Mouse (Mus musculus): ENCODE measurements around the gene Iqsec1. TPM values are rescaled to one million over a fixed set of nuclear protein-coding genes. Genes with fewer than 3 reads are reported as not detected.

Gene Iqsec1
- polyA plus RNA-seq, 1 experiment from 2014 or later, result 16.3 TPM

GRCm38 (mm10) chr6:91001566-91001965 lies 13.1 kb upstream of the Iqsec1 start:
- Histone ChIP-seq H3K9ac (replicated peaks) (no peak overlapping the region), H3K9me3 (no peaks in the 10 kb centered on the region), H3K27ac (replicated peaks) (peak overlapping the region; percentile 20; the same call in 1 of the 2 replicates), H3K4me1 (peaks cover 12% of the 10 kb centered on the region), H3K36me3 (no peaks in the 10 kb centered on the region), H3K27me3 (no peaks in the 10 kb centered on the region; the same call in 1 of the 2 replicates), H3K4me2 (replicated peaks) (peak overlapping the region; percentile 43; the same call in 1 of the 2 replicates), H3K4me3 (no peak overlapping the region)
- no peak for ATAC-seq (ENCODE audit: low FRiP score, low read depth)
- 39% methylated on average over 7 of the region's 7 CpGs for WGBS

GRCm38 (mm10) chr6:91000819-91001525 lies 12.5 kb upstream of the Iqsec1 start:
- H3K36me3 ChIP-seq, result no peaks in the 10 kb centered on the region
- H3K9ac ChIP-seq (replicated peaks), result peak overlapping the region; percentile 37; the same call in 1 of the 2 replicates
- peak overlapping the region; percentile 2 for H3K4me3 ChIP-seq
- ATAC-seq (ENCODE audit: low FRiP score, low read depth), result peak; percentile 54; the same call in 1 of the 2 replicates
- H3K4me1 ChIP-seq, result peaks cover 12% of the 10 kb centered on the region
- WGBS, result 6% methylated on average over 15 of the region's 15 CpGs
- no peaks in the 10 kb centered on the region; the same call in 1 of the 2 replicates for H3K27me3 ChIP-seq
- H3K27ac ChIP-seq (replicated peaks), result peak overlapping the region; percentile 20; the same call in 1 of the 2 replicates
- H3K9me3 ChIP-seq, result no peaks in the 10 kb centered on the region
- H3K4me2 ChIP-seq (replicated peaks), result peak overlapping the region; percentile 43

GRCm38 (mm10) chr6:90999176-90999575 lies 10.7 kb upstream of the Iqsec1 start:
- H3K4me1 ChIP-seq, result peaks cover 12% of the 10 kb centered on the region
- no peaks in the 10 kb centered on the region for H3K36me3 ChIP-seq
- H3K27ac ChIP-seq (replicated peaks), result no peak overlapping the region
- H3K4me2 ChIP-seq (replicated peaks), result no peak overlapping the region
- no peak overlapping the region for H3K4me3 ChIP-seq
- 95% methylated on average over 4 of the region's 4 CpGs for WGBS
- H3K9me3 ChIP-seq, result no peaks in the 10 kb centered on the region
- H3K9ac ChIP-seq (replicated peaks), result no peak overlapping the region
- no peaks in the 10 kb centered on the region; the same call in 1 of the 2 replicates for H3K27me3 ChIP-seq
- no peak for ATAC-seq (ENCODE audit: low FRiP score, low read depth)

GRCm38 (mm10) chr6:90997025-90997424 lies 8.5 kb upstream of the Iqsec1 start:
- no peak for ATAC-seq (ENCODE audit: low FRiP score, low read depth)
- H3K36me3 ChIP-seq, result no peaks in the 10 kb centered on the region
- no peak overlapping the region for H3K9ac ChIP-seq (replicated peaks)
- no peaks in the 10 kb centered on the region; the same call in 1 of the 2 replicates for H3K27me3 ChIP-seq
- H3K27ac ChIP-seq (replicated peaks), result no peak overlapping the region
- no peak overlapping the region for H3K4me3 ChIP-seq
- no peak overlapping the region for H3K4me2 ChIP-seq (replicated peaks)
- H3K4me1 ChIP-seq, result peaks cover 12% of the 10 kb centered on the region
- peaks cover 5% of the 10 kb centered on the region; the same call in 1 of the 2 replicates for H3K9me3 ChIP-seq
- 90% methylated on average over 3 of the region's 3 CpGs for WGBS

GRCm38 (mm10) chr6:90996181-90996580 lies 7.7 kb upstream of the Iqsec1 start:
- Histone ChIP-seq H3K9me3 (peaks cover 5% of the 10 kb centered on the region; the same call in 1 of the 2 replicates), H3K9ac (replicated peaks) (no peak overlapping the region), H3K27me3 (no peaks in the 10 kb centered on the region; the same call in 1 of the 2 replicates), H3K27ac (replicated peaks) (no peak overlapping the region), H3K4me2 (replicated peaks) (no peak overlapping the region), H3K36me3 (no peaks in the 10 kb centered on the region), H3K4me1 (peaks cover 6% of the 10 kb centered on the region), H3K4me3 (no peak overlapping the region)
- ATAC-seq (ENCODE audit: low FRiP score, low read depth), result no peak
- 96% methylated on average over 2 of the region's 2 CpGs for WGBS

GRCm38 (mm10) chr6:90988299-90988625 lies 223 bp downstream of the Iqsec1 start:
- peaks cover 12% of the 10 kb centered on the region for H3K4me1 ChIP-seq
- WGBS, result 1% methylated on average over 24 of the region's 59 CpGs
- peak; percentile 44 for ATAC-seq (ENCODE audit: low FRiP score, low read depth)
- H3K27me3 ChIP-seq, result peaks cover 20% of the 10 kb centered on the region
- H3K4me2 ChIP-seq (replicated peaks), result peak overlapping the region; percentile 92
- H3K4me3 ChIP-seq, result peak overlapping the region; percentile 59
- no peaks in the 10 kb centered on the region for H3K36me3 ChIP-seq
- H3K27ac ChIP-seq (replicated peaks), result peak overlapping the region; percentile 70; the same call in 1 of the 2 replicates
- H3K9ac ChIP-seq (replicated peaks), result peak overlapping the region; percentile 61
- H3K9me3 ChIP-seq, result peaks cover 8% of the 10 kb centered on the region

- Histone ChIP-seq H3K4me2 (replicated peaks) (peak overlapping the region; percentile 92), H3K4me3 (peak overlapping the region; percentile 59), H3K36me3 (no peaks in the 10 kb centered on the region), H3K4me1 (peaks cover 12% of the 10 kb centered on the region), H3K9me3 (peaks cover 8% of the 10 kb centered on the region), H3K27ac (replicated peaks) (no peak overlapping the region), H3K9ac (replicated peaks) (peak overlapping the region; percentile 61), H3K27me3 (peaks cover 20% of the 10 kb centered on the region)
- ATAC-seq (ENCODE audit: low FRiP score, low read depth), result peak; percentile 2; the same call in 1 of the 2 replicates
- under 1% methylated on average over 71 of the region's 76 CpGs for WGBS
Observed at GRCm38 (mm10) chr6:90987561-90988298, 755 bp downstream of the Iqsec1 start.

- H3K9me3 ChIP-seq, result no peaks in the 10 kb centered on the region
- no peaks in the 10 kb centered on the region for H3K36me3 ChIP-seq
- no peak overlapping the region for H3K4me3 ChIP-seq
- WGBS, result 63% methylated on average over 3 of the region's 3 CpGs
- no peak overlapping the region for H3K27ac ChIP-seq (replicated peaks)
- H3K9ac ChIP-seq (replicated peaks), result no peak overlapping the region
- ATAC-seq (ENCODE audit: low FRiP score, low read depth), result no peak
- peaks cover 20% of the 10 kb centered on the region for H3K27me3 ChIP-seq
- peaks cover 12% of the 10 kb centered on the region for H3K4me1 ChIP-seq
- no peak overlapping the region for H3K4me2 ChIP-seq (replicated peaks)
Observed at GRCm38 (mm10) chr6:90984101-90984500, 4.4 kb downstream of the Iqsec1 start.

GRCm38 (mm10) chr6:90974279-90974678 lies 14.2 kb downstream of the Iqsec1 start:
- H3K9ac ChIP-seq (replicated peaks), result no peak overlapping the region
- H3K4me2 ChIP-seq (replicated peaks), result no peak overlapping the region
- H3K36me3 ChIP-seq, result no peaks in the 10 kb centered on the region
- no peak overlapping the region for H3K4me3 ChIP-seq
- no peak for ATAC-seq (ENCODE audit: low FRiP score, low read depth)
- peaks cover 11% of the 10 kb centered on the region; the same call in 1 of the 2 replicates for H3K4me1 ChIP-seq
- WGBS, result 84% methylated on average over 2 of the region's 2 CpGs
- no peak overlapping the region for H3K27ac ChIP-seq (replicated peaks)
- no peaks in the 10 kb centered on the region for H3K27me3 ChIP-seq
- no peaks in the 10 kb centered on the region for H3K9me3 ChIP-seq

- Histone ChIP-seq H3K9ac (replicated peaks) (no peak overlapping the region), H3K4me2 (replicated peaks) (no peak overlapping the region), H3K9me3 (no peaks in the 10 kb centered on the region), H3K4me3 (no peak overlapping the region), H3K27me3 (no peaks in the 10 kb centered on the region), H3K27ac (replicated peaks) (peak overlapping the region; percentile 17), H3K36me3 (no peaks in the 10 kb centered on the region), H3K4me1 (peaks cover 13% of the 10 kb centered on the region; the same call in 1 of the 2 replicates)
- WGBS, result 39% methylated on average over 2 of the region's 2 CpGs
- ATAC-seq (ENCODE audit: low FRiP score, low read depth), result no peak
Observed at GRCm38 (mm10) chr6:90969341-90969871, 19.1 kb downstream of the Iqsec1 start.

GRCm38 (mm10) chr6:90953349-90953748 lies 35.1 kb downstream of the Iqsec1 start:
- no peak for ATAC-seq (ENCODE audit: low FRiP score, low read depth)

GRCm38 (mm10) chr6:90950936-90951335 lies 37.5 kb downstream of the Iqsec1 start:
- H3K36me3 ChIP-seq, result no peaks in the 10 kb centered on the region
- 76% methylated on average over 2 of the region's 2 CpGs for whole genome bisulfite sequencing
- no peak for ATAC-seq (ENCODE audit: low FRiP score, low read depth)

More at GRCm38 (mm10) chr6:90953349-90953748, 35.1 kb downstream of the Iqsec1 start:
- 82% methylated on average over 4 of the region's 4 CpGs for WGBS
- no peak overlapping the region for H3K9ac ChIP-seq (replicated peaks)
- no peaks in the 10 kb centered on the region for H3K27me3 ChIP-seq
- H3K9me3 ChIP-seq, result no peaks in the 10 kb centered on the region
- no peaks in the 10 kb centered on the region for H3K36me3 ChIP-seq
- no peaks in the 10 kb centered on the region; the same call in 1 of the 2 replicates for H3K4me1 ChIP-seq
- H3K4me3 ChIP-seq, result no peak overlapping the region
- no peak overlapping the region for H3K27ac ChIP-seq (replicated peaks)
- H3K4me2 ChIP-seq (replicated peaks), result no peak overlapping the region

More at GRCm38 (mm10) chr6:90950936-90951335, 37.5 kb downstream of the Iqsec1 start:
- H3K27me3 ChIP-seq, result no peaks in the 10 kb centered on the region
- no peak overlapping the region for H3K9ac ChIP-seq (replicated peaks)
- H3K4me1 ChIP-seq, result peaks cover under 1% of the 10 kb centered on the region; the same call in 1 of the 2 replicates
- H3K4me2 ChIP-seq (replicated peaks), result no peak overlapping the region
- H3K9me3 ChIP-seq, result no peaks in the 10 kb centered on the region
- H3K4me3 ChIP-seq, result no peak overlapping the region
- no peak overlapping the region for H3K27ac ChIP-seq (replicated peaks)
